Mouse (Mus musculus) stomach, postnatal 0 days (tissue): Measurements from ENCODE around the gene Acin1. TPM values are rescaled to one million over a fixed set of nuclear protein-coding genes. Genes with fewer than 3 reads are reported as not detected.
A peak's percentile ranks its signal among the peaks of the same experiment; 100 is the strongest.
"Not testable (repeated sequence)": the region's sequence is repeated elsewhere in the genome, so short reads cannot be mapped to it uniquely, and the experiment has no call there.

Experiments
- ATAC-seq: fragments of 200-750 bp; cut with Nextera tagmentation; 2 replicates; pipeline ENCODE4 v1.8.0; 2017; ENCODE audit not compliant: low FRiP score, low TSS enrichment
- DNase-seq: peaks from one replicate; pipeline ENCODE4 v3.0.0-alpha.2; 2016; ENCODE audit warnings: low spot score
- H3K27ac ChIP-seq: fragments of 300-500 bp; sonication (generic); replicated peaks from 2 replicates; pipeline ENCODE4 v1.5.1; 2014; ENCODE audit warnings: mild to moderate bottlenecking, control low read depth
- H3K27me3 ChIP-seq: fragments of 300-500 bp; sonication (generic); 2 replicates; pipeline ENCODE4 v1.6.1; 2014; ENCODE audit warnings: low read length; ENCODE audit not compliant: control insufficient read depth, insufficient read depth
- H3K36me3 ChIP-seq: fragments of 300-500 bp; sonication (generic); 2 replicates; pipeline ENCODE4 v1.6.1; 2014; ENCODE audit warnings: low read length, mixed read lengths; ENCODE audit not compliant: control insufficient read depth, insufficient read depth
- H3K4me1 ChIP-seq: fragments of 300-500 bp; sonication (generic); replicated peaks from 2 replicates; pipeline ENCODE4 v1.6.1; 2014; ENCODE audit warnings: antibody characterized with exemption; ENCODE audit not compliant: control insufficient read depth, insufficient read depth
- H3K4me2 ChIP-seq: fragments of 300-500 bp; sonication (generic); replicated peaks from 2 replicates; pipeline ENCODE4 v1.6.1; 2014; ENCODE audit warnings: low read depth, mild to moderate bottlenecking, control low read depth, moderate library complexity
- H3K4me3 ChIP-seq: fragments of 300-500 bp; sonication (generic); 2 replicates; pipeline ENCODE4 v1.5.1; 2014; ENCODE audit warnings: low read depth, low read length, control low read depth
- H3K9ac ChIP-seq: fragments of 300-500 bp; sonication (generic); 2 replicates; pipeline ENCODE4 v1.6.1; 2014; ENCODE audit warnings: mild to moderate bottlenecking, low read length, control low read depth, mixed read lengths
- H3K9me3 ChIP-seq: fragments of 300-500 bp; sonication (generic); 2 replicates; pipeline ENCODE4 v1.6.1; 2016; ENCODE audit warnings: low read length; ENCODE audit not compliant: control insufficient read depth
- CTCF ChIP-seq: IDR thresholded peaks from 2 replicates; pipeline ENCODE4 v1.5.1; 2016; ENCODE audit warnings: antibody characterized with exemption, low read depth, mild to moderate bottlenecking, moderate library complexity
- EP300 ChIP-seq: optimal IDR thresholded peaks from 2 replicates; pipeline ENCODE3; 2016; ENCODE audit warnings: antibody characterized with exemption
- WGBS: fragments of 180-500 bp; shearing (Covaris S2); extraction: QIAGEN DNeasy Blood & Tissue Kit; methylation state at CpG from one replicate; pipeline ENCODE4 v1.1.7; 2014; 5-methylcytosine and 5-hydroxymethylcytosine counted together
- polyA plus RNA-seq: library from polyadenylated mRNA; unstranded; fragments of >200 nt; fragmentation: Nextera tagmentation; extraction: Ambion mirVana; gene quantifications from 2 replicates; pipeline ENCODE4 v1.2.1, GENCODE M21; 2015

Acin1 gene
- polyA plus RNA-seq, 1 experiment from 2014 or later, result 46.9 TPM

DNA sequence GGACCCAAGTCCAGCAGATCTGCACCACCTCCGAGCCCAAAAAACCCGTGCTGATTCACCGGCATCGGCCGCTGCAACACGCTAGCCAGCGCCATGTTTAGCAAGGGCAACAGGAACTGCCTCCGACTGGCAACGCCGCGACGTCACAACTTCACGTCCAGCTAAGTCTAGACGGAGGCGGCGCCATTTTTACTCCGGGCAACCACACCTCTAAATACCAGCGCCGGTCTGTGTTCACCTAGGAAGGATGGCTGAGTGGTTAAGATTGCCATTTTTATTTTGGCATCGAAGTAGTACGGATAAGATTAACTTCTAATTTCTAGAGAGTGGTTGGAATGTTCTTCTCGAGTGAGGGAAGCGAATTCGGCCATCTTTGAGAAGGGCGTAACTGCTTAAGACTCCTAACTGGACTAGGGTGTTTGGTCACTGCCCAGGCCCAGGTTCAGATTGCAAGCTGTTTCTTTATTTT, 68.8 kb downstream of the Acin1 start, which contains the start of gene Psmb5:
TSS of gene Psmb5 (minus strand) at position 126 of the 469 bp plus-strand sequence.
- H3K27me3 ChIP-seq, result no peaks in the 10 kb centered on the region
- DNase-seq, result peak; percentile 90
- H3K9ac ChIP-seq, result peak within 1 kb of the TSS; percentile 88
- no peaks in the 10 kb centered on the region for H3K9me3 ChIP-seq
- no peak for TF ChIP-seq CTCF
- no peak for TF ChIP-seq EP300
- peak within 1 kb of the TSS; percentile 66 for H3K4me2 ChIP-seq
- 0% methylated on average over 25 of the region's 25 CpGs for WGBS
- H3K27ac ChIP-seq, result peak within 1 kb of the TSS; percentile 65
- peak; percentile 87 for ATAC-seq
- H3K4me1 ChIP-seq, result no peaks in the 10 kb centered on the region
- H3K36me3 ChIP-seq, result 0 out of 2 replicates have a peak, but pooled peaks cover 6% of the 10 kb centered on the region
- H3K4me3 ChIP-seq, result peak within 1 kb of the TSS; percentile 82

DNA sequence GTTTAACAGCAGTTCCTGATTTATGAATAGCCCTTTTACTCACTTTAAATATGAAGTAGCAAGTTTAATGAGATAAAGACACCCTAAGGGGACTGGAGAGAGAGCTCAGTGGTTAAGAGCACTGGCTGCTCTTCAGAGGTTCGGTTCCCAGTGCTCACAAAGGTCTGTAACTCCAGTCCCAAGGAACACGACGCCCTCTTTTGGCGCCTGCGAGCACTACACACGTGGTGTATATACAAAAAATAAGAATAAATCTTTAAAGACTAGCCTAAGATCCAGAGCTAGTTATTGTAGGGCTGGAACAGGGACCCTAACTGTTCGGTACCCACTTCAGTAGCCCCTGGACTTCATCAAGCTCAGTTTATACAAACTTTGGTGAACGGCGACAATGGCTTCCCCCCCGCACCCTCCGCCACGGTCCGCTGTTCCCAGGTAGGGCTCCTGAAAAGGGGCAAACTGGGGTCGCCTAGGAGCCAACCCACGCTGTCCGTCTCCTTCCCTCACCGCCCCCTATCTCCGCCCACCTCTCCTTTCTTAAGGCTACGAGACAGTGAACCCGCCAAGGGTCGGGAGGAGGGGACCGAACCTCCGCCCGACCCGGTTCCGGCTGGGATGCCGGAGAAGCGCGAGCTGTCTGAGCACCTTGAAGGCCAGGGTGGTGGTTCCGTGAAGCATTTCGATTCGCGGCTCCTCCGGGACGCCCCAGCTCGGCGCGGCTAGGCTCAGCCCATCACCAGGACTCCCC, 69.4 kb downstream of the Acin1 start:
- Histone ChIP-seq H3K36me3 (0 out of 2 replicates have a peak, but pooled peaks cover 7% of the 10 kb centered on the region), H3K27me3 (no peaks in the 10 kb centered on the region), H3K4me2 (peak overlapping the region; percentile 66), H3K4me1 (no peaks in the 10 kb centered on the region), H3K27ac (peak overlapping the region; percentile 65), H3K9ac (peak overlapping the region; percentile 88), H3K4me3 (peak overlapping the region; percentile 82), H3K9me3 (no peaks in the 10 kb centered on the region)
- WGBS, result 2% methylated on average over 38 of the region's 38 CpGs
- peak; percentile 53 for DNase-seq
- peak; percentile 61 for ATAC-seq
- TF ChIP-seq EP300 (no peak), CTCF (peak; percentile 53)

DNA sequence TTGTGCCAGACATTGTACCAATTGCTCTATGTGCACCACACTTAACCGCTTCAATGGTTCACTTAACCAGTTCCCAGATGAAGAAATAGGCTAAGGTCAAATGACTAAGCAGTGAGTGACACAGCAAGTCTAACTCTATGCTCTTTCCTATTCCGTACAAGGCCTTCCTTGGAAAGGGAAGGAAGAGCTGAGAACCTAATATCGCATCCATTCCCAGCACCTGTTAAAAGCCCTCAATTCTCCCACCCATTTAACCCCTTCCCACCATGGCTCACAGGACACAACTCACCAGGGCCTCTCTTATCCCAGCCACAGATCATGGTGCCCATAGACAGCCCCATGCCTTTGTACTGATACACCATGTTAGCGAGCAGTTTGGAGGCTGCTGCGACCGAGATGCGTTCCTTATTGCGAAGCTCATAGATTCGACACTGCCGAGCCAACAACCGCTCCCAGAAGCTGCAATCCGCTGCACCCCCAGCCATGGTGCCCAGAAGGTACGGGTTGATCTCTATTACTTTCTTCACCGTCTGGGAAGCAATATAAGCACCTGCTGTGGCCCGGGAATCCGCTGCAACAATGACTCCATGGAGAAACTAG, 70.4 kb downstream of the Acin1 start:
- no peak for TF ChIP-seq CTCF
- no peak for TF ChIP-seq EP300
- no peak overlapping the region for H3K4me3 ChIP-seq
- H3K4me1 ChIP-seq, result no peaks in the 10 kb centered on the region
- DNase-seq, result no peak
- no peak overlapping the region for H3K9ac ChIP-seq
- H3K4me2 ChIP-seq, result no peak overlapping the region
- 91% methylated on average over 16 of the region's 16 CpGs for WGBS
- no peaks in the 10 kb centered on the region for H3K9me3 ChIP-seq
- H3K27ac ChIP-seq, result 0 out of 2 replicates have a peak overlapping the region, but pooled peaks have one; percentile 24
- H3K36me3 ChIP-seq, result 0 out of 2 replicates have a peak, but pooled peaks cover 7% of the 10 kb centered on the region
- no peaks in the 10 kb centered on the region for H3K27me3 ChIP-seq
- no peak for ATAC-seq

DNA sequence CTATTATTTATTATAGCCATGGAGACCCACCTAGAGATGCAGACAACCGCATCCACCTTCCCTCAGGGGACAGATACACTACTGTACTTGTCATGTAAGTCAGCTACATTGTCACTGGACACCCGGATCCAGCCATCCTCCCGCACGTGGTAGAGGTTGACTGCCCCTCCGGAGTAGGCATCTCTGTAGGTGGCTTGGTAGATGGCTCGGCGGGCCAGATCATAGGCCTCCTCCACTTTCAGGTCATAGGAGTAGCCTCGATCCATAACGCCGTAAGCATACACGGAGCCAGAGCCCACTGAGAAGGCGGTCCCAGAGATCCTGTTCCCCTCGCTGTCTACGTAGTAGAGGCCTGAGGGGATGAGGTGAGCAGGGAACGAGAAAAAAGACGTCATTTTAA, 72.6 kb downstream of the Acin1 start:
- H3K4me1 ChIP-seq, DNase-seq, H3K4me2 ChIP-seq, H3K4me3 ChIP-seq, H3K27me3 ChIP-seq, H3K9ac ChIP-seq, ATAC-seq, H3K9me3 ChIP-seq, H3K27ac ChIP-seq, H3K36me3 ChIP-seq: not testable (repeated sequence)
- 94% methylated on average over 16 of the region's 16 CpGs for WGBS

DNA sequence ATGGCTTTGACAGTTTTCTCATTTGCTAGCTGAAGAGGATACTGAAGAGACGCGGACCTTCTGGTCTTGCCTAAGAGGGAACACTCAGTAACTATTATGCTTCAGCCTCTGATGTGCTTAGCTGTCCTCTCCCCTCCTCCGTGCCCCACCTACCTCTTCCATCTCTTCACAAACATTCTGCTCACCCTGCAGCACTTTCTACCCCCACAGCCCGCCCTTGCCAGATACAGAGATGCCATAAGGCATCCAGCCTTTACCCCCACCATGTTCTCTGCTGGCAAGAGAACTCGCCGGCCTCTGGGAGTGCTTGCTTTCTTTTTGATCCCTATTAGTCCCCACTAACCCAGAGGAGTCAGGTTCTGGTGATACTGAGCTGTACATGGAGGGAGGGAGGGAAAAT, 76.1 kb downstream of the Acin1 start:
- H3K4me2 ChIP-seq, result no peak overlapping the region
- no peak overlapping the region for H3K27ac ChIP-seq
- H3K36me3 ChIP-seq, result 0 out of 2 replicates have a peak, but pooled peaks cover 7% of the 10 kb centered on the region
- no peak overlapping the region for H3K4me3 ChIP-seq
- no peaks in the 10 kb centered on the region for H3K9me3 ChIP-seq
- TF ChIP-seq EP300 (no peak), CTCF (no peak)
- no peak for ATAC-seq
- no peak for DNase-seq
- 83% methylated on average over 6 of the region's 6 CpGs for WGBS
- H3K27me3 ChIP-seq, result no peaks in the 10 kb centered on the region
- no peaks in the 10 kb centered on the region for H3K4me1 ChIP-seq
- H3K9ac ChIP-seq, result no peak overlapping the region

DNA sequence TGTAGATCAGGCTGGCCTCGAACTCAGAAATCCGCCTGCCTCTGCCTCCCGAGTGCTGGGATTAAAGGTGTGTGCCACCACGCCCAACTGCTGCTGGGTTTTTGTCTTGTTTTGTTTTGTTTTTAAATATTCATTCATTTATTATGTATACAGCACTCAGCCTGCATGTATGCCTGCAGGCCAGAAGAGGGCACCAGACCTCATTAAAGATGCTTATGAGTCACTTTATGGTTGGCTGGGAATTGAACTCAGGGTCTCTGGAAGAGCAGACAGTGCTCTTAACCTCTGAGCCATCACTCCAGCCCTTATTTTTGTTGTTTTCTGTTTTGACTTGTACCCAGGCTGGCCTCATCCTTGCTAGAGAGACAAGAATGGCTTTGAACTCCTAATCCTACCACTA, 76.8 kb downstream of the Acin1 start:
- Histone ChIP-seq H3K36me3 (0 out of 2 replicates have a peak, but pooled peaks cover 2% of the 10 kb centered on the region), H3K4me2 (no peak overlapping the region), H3K4me3 (no peak overlapping the region), H3K9me3 (no peaks in the 10 kb centered on the region), H3K27me3 (no peaks in the 10 kb centered on the region), H3K9ac (no peak overlapping the region), H3K4me1 (no peaks in the 10 kb centered on the region), H3K27ac (no peak overlapping the region)
- ATAC-seq (no peak), DNase-seq (no peak)
- TF ChIP-seq EP300 (no peak), CTCF (peak; percentile 72)
- WGBS, result 76% methylated on average over 4 of the region's 4 CpGs
